Mouse (Mus musculus) cerebellum, adult 11 months (tissue): ENCODE measurements around the gene Zscan10.

Source experiments
- DNase-seq: peaks from one replicate; pipeline ENCODE4 v3.0.0; 2022

Zscan10 gene

GRCm38 (mm10) chr17:23654001-23654400, 53.3 kb downstream of the Zscan10 start:
- DNase-seq, result no peak

GRCm38 (mm10) chr17:23654410-23654809, 53.8 kb downstream of the Zscan10 start:
- no peak for DNase-seq

GRCm38 (mm10) chr17:23658450-23658849, 57.8 kb downstream of the Zscan10 start:
- no peak for DNase-seq

- no peak for DNase-seq
Observed at GRCm38 (mm10) chr17:23660117-23660875, 59.6 kb downstream of the Zscan10 start, which contains the start of gene Bicdl2. TSS of gene Bicdl2 (plus strand) at chr17:23660506.
